Mouse (Mus musculus) MEL-GATA-1-ER (cell line): ENCODE results near the gene Emg1.
"Not testable (repeated sequence)": the region's sequence is repeated elsewhere in the genome, so short reads cannot be mapped to it uniquely, and the experiment has no call there.

Experiments
- DNase-seq: peaks from one replicate; pipeline ENCODE4 v3.0.0-alpha.2; 2012; ENCODE audit warnings: low read depth; ENCODE audit errors: extremely low read depth

Gene Emg1

GRCm38 (mm10) chr6:124708289-124708889 is 3.6 kb downstream of the Emg1 start:
- DNase-seq = no peak

GRCm38 (mm10) chr6:124706061-124706627 is 5.8 kb downstream of the Emg1 start:
- DNase-seq = no peak

- DNase-seq = no peak
Measured at GRCm38 (mm10) chr6:124704417-124704816, 7.6 kb downstream of the Emg1 start.

- no peak for DNase-seq
Measured at GRCm38 (mm10) chr6:124703789-124704188, 8.2 kb downstream of the Emg1 start.

GRCm38 (mm10) chr6:124702784-124703103 is 9.2 kb downstream of the Emg1 start:
- DNase-seq = no peak

- no peak for DNase-seq
Measured at GRCm38 (mm10) chr6:124702102-124702783, 9.7 kb downstream of the Emg1 start.

GRCm38 (mm10) chr6:124701338-124701737 is 10.6 kb downstream of the Emg1 start:
- DNase-seq = no peak

- no peak for DNase-seq
Measured at GRCm38 (mm10) chr6:124699962-124700610, 11.9 kb downstream of the Emg1 start.

GRCm38 (mm10) chr6:124699366-124699765 is 12.6 kb downstream of the Emg1 start:
- DNase-seq = no peak

- no peak for DNase-seq
Measured at GRCm38 (mm10) chr6:124698751-124699150, 13.2 kb downstream of the Emg1 start.

- no peak for DNase-seq
Measured at GRCm38 (mm10) chr6:124696441-124697150, 15.4 kb downstream of the Emg1 start.

- DNase-seq = no peak
Measured at GRCm38 (mm10) chr6:124694166-124694955, 17.6 kb downstream of the Emg1 start.

- DNase-seq = no peak
Measured at GRCm38 (mm10) chr6:124693243-124693981, 18.6 kb downstream of the Emg1 start.

- no peak for DNase-seq
Measured at GRCm38 (mm10) chr6:124690517-124690916, 21.5 kb downstream of the Emg1 start.

- no peak for DNase-seq
Measured at GRCm38 (mm10) chr6:124689011-124689410, 23.0 kb downstream of the Emg1 start.

GRCm38 (mm10) chr6:124688151-124688758 is 23.7 kb downstream of the Emg1 start:
- DNase-seq = no peak

- not testable (repeated sequence) for DNase-seq
Measured at GRCm38 (mm10) chr6:124686644-124687043, 25.3 kb downstream of the Emg1 start.

- DNase-seq = peak; percentile 95
Measured at GRCm38 (mm10) chr6:124685606-124686386, 26.2 kb downstream of the Emg1 start.
